Mouse (Mus musculus): ENCODE data around the gene H2-DMb1. TPM values are rescaled to one million over a fixed set of nuclear protein-coding genes. Genes with fewer than 3 reads are reported as not detected.

H2-DMb1 gene
- total RNA-seq, 2 experiments from 2014 or later: 0.94 to 1.5 TPM

DNA sequence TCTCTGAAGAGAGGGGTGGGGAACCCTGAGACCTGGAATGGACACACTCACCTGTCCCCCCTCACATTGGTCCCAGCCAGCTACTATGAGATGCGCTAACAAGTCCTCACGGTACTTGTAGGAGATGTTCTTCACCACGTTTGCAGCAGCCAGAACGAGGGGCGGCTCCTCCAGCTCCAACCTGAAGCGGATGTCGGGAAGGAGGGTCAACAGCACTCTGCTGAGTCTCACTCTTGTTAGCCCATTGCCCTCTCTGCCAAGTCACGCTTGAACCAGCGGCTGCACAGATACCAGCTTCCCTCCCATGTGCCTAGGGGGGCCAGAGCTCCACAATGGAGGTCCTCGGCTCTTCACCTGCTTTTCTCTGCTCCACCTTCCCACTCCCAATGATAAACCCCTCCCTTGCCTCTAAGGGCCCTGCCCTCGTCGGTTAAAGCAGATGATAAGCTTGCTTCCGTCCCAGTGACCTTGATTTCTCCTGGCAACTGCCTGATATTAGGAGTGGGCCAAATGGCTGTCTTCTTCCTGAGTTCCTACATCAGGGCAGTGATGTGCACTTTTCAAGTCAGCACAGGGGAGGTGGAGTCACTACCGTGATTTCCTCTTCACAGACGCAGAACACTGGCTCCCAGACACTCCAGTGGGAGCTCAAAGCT lies 30.8 kb downstream of the H2-DMb1 start:
- intact Hi-C loops (cut with DNase I): no loop called here
- DNase-seq (ENCODE audit: low spot score in 2 of 2): no peak

DNA sequence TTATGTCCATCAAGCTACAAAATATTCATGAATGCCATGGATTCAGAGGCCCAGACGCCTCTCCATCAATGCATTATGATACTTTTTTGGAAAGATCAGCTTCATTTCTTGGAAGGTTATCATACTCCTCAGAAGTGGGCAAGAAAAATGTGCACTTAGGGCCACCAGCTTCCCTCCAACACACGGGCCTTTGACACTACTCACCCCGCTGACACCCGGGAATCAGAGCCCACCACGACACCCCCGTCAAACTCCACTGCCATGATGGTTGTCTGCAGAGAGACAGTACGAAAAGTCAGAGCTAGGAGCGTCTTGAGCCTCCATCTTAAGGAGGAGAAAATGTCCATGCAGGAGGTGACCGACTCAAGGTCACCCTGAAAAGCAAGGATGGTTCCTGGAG lies 32.7 kb downstream of the H2-DMb1 start:
- no peak for DNase-seq (ENCODE audit: low spot score in 2 of 2)
- intact Hi-C loops (cut with DNase I): no loop called here

DNA sequence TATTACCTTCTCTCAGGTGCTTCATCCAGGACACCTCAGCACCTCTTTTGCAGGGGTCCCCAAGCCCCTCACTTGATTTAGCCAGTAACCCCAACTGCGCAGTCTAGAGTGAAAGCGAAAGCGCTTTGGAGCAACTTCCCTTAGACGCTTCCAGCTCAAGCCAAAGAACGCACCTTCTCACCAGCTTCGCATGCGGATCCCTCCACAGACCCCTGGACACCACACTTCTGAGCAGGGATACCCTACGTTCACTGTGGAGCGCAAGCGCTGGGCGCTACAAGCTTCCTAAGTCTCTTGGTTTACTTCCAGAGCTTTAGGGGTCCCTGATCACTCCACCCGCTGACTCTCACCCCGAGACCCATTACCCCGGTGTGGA lies 34.0 kb downstream of the H2-DMb1 start:
- no peak for DNase-seq (ENCODE audit: low spot score in 2 of 2)
- intact Hi-C loops (cut with DNase I): no loop called here

DNA sequence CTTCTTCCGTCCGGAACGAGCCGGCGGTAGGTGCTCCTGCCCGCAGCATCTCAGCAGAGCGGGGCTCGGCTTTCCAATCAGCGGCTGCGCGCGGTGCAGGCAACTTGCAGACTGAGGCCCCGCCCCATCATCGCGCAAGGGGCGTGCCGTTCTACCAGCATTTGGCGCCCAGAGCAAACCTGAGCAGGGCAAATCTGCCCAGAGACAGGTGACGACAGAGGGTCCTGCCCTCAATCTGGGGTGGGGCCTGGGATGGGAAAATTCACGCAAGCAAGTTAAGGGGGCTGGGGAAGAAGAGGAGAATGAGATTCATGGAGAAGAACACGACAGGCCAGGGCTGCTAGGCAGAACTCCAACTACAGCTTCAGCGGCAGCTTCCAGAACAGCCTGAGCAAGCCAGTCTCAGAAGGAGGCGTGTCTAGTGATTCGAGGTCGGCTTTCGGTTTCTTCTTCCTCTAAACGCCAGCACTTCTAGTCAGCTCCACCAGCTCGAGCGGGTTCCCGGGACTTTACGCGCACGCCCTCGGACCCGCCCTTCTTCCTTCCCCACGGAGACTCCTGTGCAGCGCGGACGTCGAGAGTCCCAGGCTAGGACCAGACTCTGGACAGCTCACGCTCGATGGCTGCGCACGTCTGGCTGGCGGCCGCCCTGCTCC lies 34.5 kb downstream of the H2-DMb1 start, which contains the start of the genes Tap1 and Psmb9:
TSS of gene Tap1 (plus strand) at position 293 of the 656 bp plus-strand sequence.
TSS of gene Psmb9 (minus strand) at position 504 of the 656 bp plus-strand sequence.
- peak; percentile 95 to 96 for DNase-seq (ENCODE audit: low spot score in 2 of 2)
- intact Hi-C loops (cut with DNase I): no loop called here

DNA sequence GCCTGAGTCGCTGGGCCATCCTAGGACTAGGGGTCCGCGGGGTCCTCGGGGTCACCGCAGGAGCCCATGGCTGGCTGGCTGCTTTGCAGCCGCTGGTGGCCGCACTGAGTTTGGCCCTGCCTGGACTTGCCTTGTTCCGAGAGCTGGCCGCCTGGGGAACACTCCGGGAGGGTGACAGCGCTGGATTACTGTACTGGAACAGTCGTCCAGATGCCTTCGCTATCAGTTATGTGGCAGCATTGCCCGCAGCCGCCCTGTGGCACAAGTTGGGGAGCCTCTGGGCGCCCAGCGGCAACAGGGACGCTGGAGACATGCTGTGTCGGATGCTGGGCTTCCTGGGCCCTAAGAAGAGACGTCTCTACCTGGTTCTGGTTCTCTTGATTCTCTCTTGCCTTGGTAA lies 35.1 kb downstream of the H2-DMb1 start:
- no peak for DNase-seq (ENCODE audit: low spot score in 2 of 2)
- intact Hi-C loops (cut with DNase I): no loop called here

DNA sequence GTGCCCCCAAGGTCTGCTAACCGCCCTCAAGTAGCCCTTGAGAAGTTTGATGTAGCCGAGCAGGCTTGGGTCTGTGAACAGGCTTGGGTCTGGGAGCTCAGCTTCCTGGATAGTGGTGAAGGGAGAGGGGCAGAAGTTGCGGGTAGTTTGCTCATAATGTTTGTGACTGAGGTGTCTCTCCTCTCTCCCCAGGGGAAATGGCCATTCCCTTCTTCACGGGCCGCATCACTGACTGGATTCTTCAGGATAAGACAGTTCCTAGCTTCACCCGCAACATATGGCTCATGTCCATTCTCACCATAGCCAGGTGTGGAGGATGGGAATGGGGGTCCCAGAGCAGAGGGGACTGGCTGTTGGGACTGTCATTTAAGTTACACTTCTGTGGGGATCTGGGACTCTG lies 36.1 kb downstream of the H2-DMb1 start:
- DNase-seq (ENCODE audit: low spot score in 2 of 2): no peak
- intact Hi-C loops (cut with DNase I): no loop called here

DNA sequence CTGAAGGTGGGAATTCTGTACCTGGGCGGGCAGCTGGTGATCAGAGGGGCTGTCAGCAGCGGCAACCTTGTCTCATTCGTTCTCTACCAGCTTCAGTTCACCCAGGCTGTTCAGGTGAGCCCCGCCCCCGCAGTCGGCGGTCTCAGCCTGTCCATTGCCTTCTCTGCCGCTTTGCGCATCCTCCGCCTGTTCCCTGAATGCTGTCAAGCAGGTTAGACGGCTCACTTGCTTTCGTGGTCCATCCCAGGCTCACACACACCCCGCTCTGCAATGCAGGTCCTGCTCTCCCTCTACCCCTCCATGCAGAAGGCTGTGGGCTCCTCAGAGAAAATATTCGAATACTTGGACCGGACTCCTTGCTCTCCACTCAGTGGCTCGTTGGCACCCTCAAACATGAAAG lies 40.0 kb downstream of the H2-DMb1 start:
- no peak for DNase-seq (ENCODE audit: low spot score in 2 of 2)

DNA sequence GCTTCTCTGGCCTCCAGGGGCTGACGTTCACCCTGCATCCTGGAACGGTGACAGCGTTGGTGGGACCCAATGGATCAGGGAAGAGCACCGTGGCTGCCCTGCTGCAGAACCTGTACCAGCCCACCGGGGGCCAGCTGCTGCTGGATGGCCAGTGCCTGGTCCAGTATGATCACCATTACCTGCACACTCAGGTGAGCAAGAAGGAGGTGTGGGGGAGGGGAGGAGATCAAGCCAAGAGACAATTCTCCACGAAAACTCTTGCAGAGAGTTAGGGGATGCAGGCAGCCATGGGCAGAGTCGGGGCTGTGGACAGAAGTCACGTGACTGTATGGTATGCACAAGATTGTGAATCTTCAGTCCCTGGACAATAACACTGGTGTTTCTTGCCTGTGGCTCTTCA lies 40.6 kb downstream of the H2-DMb1 start:
- intact Hi-C loops (cut with DNase I): no loop called here
- no peak for DNase-seq (ENCODE audit: low spot score in 2 of 2)

More for the DNA sequence above, 40.0 kb downstream of the H2-DMb1 start:
- intact Hi-C loops (cut with DNase I): no loop called here

DNA sequence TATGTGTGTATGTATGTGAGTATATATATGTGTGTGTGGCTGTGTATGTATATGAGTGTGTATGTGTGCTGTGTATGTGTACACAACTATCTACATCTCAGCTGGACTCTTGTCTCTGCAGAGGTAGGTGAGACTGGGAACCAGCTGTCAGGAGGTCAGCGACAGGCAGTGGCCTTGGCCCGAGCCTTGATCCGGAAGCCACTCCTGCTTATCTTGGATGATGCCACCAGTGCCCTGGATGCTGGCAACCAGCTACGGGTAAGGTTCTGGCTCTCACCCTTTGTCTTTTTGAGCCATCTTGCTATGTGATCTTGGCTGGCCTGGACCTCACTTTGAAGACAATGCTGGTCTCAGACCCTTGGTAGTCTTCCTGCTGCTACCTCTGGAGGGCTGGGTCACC lies 41.9 kb downstream of the H2-DMb1 start:
- no peak for DNase-seq (ENCODE audit: low spot score in 2 of 2)
- intact Hi-C loops (cut with DNase I): no loop called here

DNA sequence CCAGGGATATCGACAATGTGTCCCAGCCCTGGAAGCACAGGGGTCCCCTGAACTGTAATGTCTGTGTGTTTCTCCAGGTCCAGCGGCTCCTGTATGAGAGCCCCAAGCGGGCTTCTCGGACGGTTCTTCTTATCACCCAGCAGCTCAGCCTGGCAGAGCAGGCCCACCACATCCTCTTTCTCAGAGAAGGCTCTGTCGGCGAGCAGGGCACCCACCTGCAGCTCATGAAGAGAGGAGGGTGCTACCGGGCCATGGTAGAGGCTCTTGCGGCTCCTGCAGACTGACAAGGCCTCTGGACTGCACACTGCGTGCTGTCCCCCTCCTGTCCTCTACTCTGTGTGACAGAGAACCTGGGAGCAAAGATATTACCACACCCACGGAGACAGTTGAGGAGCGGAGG lies 43.6 kb downstream of the H2-DMb1 start:
- intact Hi-C loops (cut with DNase I): no loop called here
- no peak for DNase-seq (ENCODE audit: low spot score in 2 of 2)

DNA sequence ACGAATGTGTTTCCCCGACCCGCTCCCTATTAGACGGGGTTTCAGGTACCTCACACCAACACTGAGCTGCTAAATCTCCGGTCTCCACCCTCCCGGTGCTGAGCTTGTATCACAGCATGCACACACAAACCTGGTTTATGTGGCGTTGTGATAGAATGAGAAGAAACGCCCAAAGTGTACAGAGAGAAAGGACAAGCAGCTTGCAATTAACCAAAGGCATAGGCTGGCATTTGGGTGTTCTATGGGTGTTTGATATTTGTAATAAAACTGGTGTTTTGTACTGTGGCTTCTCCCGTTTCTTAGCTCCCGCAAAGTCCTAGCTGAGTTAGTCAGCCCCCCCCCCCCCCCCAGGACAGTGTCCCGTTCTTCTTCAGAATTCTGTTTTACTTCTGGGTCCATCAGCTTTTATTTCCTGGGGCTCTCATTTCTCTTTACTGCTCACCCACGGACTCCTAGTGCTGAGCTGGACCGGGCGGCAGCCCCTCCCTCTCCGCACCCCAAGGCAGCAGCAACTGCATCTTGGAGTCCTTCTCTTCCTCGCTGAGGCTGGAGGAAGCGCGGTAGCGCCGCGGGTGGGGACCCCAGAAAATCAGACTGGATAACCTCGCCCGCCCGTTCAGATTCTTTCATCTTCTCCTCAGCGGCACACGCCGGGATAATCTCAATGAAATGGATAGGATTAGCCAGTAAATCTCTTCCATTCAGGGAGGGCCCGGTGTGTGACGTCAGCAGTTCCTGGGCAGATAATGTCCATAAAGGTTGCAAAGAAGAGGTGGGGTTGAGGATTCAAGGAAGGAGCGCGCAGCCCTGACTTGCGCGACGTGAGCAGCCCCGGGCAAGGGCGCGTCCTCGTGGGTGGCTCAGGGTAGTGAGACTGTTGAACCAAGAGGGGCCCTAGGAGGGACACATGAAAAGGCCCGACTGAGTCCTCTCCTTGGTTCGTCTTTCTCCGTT lies 44.3 kb downstream of the H2-DMb1 start, which contains the start of gene Psmb8:
TSS of gene Psmb8 (plus strand) at position 781 of the 954 bp plus-strand sequence.
- DNase-seq (ENCODE audit: low spot score in 2 of 2): peak; percentile 82 to 90
- intact Hi-C loops (cut with DNase I): no loop called here

DNA sequence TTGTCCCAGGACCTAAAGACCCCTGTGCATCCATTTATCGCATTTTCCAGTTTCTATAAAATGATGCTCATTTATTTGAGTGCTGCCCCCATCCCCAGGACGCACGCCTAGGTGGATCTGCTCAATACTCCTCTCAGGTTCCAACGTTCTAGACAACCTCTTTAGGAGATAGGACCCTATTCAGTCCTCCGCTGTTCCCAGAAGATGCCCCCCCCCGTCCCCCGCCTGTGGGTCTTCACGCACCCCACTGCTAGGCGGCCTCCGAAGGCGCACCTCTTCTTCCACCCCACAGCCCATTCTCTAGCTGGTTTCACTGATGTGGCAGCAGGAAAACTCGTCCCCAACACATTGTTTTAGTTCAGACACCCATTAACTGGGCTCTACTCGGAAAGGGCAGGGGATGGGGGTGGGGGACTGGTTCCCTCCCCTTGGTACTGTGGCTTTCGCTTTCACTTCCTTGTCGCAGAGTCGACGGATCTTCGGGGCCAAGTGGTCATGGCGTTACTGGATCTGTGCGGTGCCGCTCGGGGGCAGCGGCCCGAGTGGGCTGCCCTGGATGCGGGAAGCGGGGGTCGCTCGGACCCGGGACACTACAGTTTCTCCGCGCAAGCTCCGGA lies 45.1 kb downstream of the H2-DMb1 start:
- no peak for DNase-seq (ENCODE audit: low spot score in 2 of 2)
- intact Hi-C loops (cut with DNase I): no loop called here

DNA sequence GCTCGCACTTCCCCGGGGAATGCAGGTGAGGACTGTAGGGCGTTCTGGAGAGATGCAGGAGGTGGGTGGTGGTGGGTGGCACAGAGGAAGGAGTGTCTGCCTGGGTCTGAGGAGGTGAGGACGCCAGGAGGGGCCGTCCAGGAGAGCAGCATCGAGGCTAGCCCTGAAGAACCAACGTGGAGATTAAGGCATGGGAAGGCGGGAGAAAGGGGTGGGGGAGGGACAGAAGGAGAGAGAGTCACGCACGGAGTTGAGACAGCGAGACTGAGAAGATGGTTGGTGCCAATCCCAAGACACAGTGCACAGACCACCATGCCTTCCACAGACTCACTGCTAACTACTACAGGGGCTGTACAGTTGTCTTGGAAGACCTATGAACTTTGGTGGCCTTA lies 45.6 kb downstream of the H2-DMb1 start:
- DNase-seq (ENCODE audit: low spot score in 2 of 2): no peak
- intact Hi-C loops (cut with DNase I): no loop called here

DNA sequence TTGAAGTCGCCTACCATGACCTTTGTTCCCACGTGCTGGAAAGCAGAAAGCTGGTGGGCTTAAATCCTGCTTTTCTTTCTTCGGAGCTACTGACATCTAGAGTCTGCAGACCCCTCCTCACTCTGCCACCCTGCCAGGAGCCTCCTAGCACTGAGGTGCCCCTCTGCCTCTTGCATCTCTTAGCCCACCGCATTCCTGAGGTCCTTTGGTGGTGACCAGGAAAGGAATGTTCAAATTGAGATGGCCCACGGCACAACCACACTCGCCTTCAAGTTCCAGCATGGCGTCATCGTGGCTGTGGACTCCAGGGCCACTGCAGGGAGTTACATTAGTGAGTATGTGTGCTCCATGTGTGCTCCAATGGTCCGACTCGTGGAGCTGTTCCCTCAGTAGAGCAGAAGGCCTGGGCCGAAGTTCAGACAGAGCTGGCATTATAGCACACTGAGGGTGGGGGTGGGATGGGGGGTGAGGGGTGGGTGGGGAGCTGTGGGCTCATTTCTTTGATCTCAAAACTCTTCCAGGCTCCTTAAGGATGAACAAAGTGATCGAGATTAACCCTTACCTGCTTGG lies 46.3 kb downstream of the H2-DMb1 start:
- intact Hi-C loops (cut with DNase I): no loop called here
- DNase-seq (ENCODE audit: low spot score in 2 of 2): no peak

DNA sequence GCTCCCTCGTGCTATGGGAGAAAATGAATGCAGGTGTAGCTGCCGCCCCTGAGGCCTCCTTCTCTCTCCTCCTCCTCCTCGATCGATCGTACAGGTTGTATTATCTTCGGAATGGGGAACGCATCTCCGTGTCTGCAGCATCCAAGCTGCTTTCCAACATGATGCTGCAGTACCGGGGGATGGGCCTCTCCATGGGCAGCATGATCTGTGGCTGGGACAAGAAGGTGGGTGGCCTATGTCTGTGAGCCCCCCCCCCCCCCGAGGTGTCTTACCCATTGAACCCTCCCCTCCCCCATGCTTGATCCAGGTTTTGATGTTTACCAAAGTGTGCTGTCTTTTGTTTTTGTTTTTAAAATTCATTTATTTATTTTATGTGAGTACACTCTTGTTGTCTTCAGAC lies 47.2 kb downstream of the H2-DMb1 start:
- intact Hi-C loops (cut with DNase I): no loop called here
- no peak for DNase-seq (ENCODE audit: low spot score in 2 of 2)

DNA sequence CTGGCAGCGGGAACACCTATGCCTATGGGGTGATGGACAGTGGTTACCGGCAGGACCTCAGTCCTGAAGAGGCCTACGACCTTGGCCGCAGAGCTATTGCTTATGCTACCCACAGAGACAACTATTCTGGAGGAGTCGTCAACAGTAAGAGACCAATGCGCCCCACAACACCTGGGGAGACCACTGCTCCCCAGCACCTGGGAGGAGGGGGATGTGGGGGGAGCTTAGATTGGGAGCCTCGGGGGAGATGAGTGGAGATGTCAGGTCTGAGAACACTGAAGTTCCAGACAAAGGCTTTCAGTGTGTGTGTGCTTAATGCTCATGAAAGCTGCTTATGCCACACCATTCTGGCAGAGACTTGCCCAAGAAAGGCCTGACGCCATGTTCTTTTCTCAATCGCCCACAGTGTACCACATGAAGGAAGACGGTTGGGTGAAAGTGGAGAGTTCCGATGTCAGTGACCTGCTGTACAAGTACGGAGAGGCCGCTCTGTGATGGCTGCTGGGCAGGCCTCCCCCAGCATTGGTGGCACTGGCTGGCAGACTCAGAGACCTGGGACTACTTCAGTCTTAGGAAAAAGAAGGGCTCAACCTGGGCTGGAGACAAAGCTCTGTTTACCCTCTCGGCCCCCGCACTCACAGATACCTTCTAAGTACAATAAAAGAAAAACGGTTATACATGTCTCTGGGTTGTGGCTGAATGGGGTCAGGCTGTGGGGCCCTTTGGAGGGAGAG lies 48.1 kb downstream of the H2-DMb1 start:
- intact Hi-C loops (cut with DNase I): no loop called here
- no peak for DNase-seq (ENCODE audit: low spot score in 2 of 2)

DNA sequence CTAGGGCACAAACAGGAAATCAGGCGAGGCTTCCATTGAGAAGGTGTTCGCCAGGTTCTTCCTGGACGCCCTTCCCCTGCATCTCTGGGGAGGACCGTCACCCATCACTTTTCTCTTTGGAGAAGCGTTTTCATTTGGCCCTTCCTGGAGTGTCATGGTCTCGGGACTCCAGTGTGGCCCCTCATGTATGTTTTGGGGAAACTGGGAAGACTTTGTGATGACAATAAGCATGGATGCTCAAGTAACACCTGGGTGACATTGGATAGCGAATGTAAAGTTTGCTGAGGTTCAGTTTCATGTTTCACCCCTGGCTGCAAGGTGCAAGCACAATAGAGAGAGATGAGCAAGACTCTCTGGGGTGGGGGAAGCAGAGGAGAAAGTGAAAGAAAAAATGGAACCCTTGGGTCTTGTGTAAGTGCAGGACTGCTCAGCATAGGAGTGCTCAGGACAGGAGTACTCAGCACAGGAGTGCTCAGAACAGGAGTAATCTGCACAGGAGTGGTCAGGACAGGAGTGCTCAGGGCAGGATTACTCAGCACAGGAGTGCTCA lies 48.7 kb downstream of the H2-DMb1 start:
- DNase-seq (ENCODE audit: low spot score in 2 of 2): no peak
- intact Hi-C loops (cut with DNase I): no loop called here

DNA sequence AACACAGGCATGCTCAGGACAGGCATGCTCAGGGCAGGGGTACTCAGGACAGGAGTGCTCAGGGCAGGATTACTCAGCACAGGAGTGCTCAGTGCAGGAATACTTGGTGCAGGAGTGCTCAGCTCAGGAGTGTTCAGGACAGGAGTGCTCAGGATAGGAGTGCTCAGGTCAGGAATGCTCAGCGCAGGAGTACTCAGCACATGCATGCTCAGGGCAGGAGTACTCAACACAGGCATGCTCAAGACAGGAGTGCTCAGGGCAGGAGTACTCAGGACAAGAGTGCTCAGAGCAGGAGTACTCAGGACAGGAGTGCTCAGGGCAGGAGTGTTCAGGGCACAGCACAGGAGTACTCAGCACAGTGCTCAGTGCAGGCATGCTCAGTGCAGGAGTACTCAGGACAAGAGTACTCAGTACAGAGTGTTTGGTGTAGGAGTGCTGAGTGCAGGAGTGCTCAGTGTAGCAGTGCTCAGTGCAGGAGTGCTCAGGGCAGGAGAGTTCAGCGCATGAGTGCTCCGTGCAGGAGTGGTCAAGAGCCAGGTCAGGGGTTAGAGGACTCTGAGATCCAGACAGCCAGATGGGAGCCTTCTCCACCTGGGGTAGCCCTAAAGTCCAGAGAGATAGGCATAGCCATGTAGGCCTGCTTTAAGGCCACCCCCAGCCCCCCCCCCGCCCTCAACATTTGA lies 50.0 kb downstream of the H2-DMb1 start:
- DNase-seq (ENCODE audit: low spot score in 2 of 2): no peak
- intact Hi-C loops (cut with DNase I): no loop called here
